Mouse (Mus musculus) limb, embryonic 11.5 days (tissue): ENCODE measurements around the gene Olfr1178. TPM values are rescaled to one million over a fixed set of nuclear protein-coding genes. Genes with fewer than 3 reads are reported as not detected.

ENCODE experiments used
- ATAC-seq: fragments of 200-750 bp; cut with Nextera tagmentation; 2 replicates; pipeline ENCODE4 v1.8.0; 2017; ENCODE audit warnings: low read depth; ENCODE audit not compliant: insufficient number of reproducible peaks, low FRiP score, low TSS enrichment
- DNase-seq: peaks from one replicate; pipeline ENCODE4 v3.0.0-alpha.2; 2015; ENCODE audit warnings: low spot score
- H3K27ac ChIP-seq: fragments of 300-500 bp; sonication (generic); replicated peaks from 2 replicates; pipeline ENCODE4 v1.5.1; 2014; ENCODE audit warnings: low read depth, mild to moderate bottlenecking, low read length
- H3K27me3 ChIP-seq: fragments of 300-500 bp; sonication (generic); 2 replicates; pipeline ENCODE4 v1.6.1; 2014; ENCODE audit warnings: mild to moderate bottlenecking, low read length, mixed read lengths; ENCODE audit not compliant: control insufficient read depth, insufficient read depth
- H3K36me3 ChIP-seq: fragments of 300-500 bp; sonication (generic); 2 replicates; pipeline ENCODE4 v1.6.1; 2014; ENCODE audit warnings: mild to moderate bottlenecking, low read length, moderate library complexity, mixed read lengths; ENCODE audit not compliant: control insufficient read depth, insufficient read depth
- H3K4me1 ChIP-seq: fragments of 300-500 bp; sonication (generic); 2 replicates; pipeline ENCODE4 v1.6.1; 2014; ENCODE audit warnings: low read length, mixed read lengths; ENCODE audit not compliant: control insufficient read depth, insufficient read depth
- H3K4me2 ChIP-seq: fragments of 300-500 bp; sonication (generic); 2 replicates; pipeline ENCODE4 v1.6.1; 2014; ENCODE audit warnings: low read depth, mild to moderate bottlenecking, moderate library complexity; ENCODE audit not compliant: severe bottlenecking
- H3K4me3 ChIP-seq: fragments of 300-500 bp; sonication (generic); 2 replicates; pipeline ENCODE4 v1.5.1; 2014; ENCODE audit warnings: low read depth, low read length
- H3K9ac ChIP-seq: fragments of 300-500 bp; sonication (generic); 2 replicates; pipeline ENCODE4 v1.6.1; 2014; ENCODE audit warnings: mild to moderate bottlenecking, low read length
- H3K9me3 ChIP-seq: fragments of 300-500 bp; sonication (generic); 2 replicates; pipeline ENCODE4 v1.6.1; 2016; ENCODE audit warnings: low read length; ENCODE audit not compliant: control insufficient read depth
- WGBS: fragments of 180-500 bp; shearing (Covaris S2); extraction: QIAGEN DNeasy Blood & Tissue Kit; methylation state at CpG from one replicate; pipeline ENCODE4 v1.1.7; 2014; 5-methylcytosine and 5-hydroxymethylcytosine counted together
- polyA plus RNA-seq: library from polyadenylated mRNA; unstranded; fragments of >200 nt; fragmentation: Nextera tagmentation; extraction: Ambion mirVana; gene quantifications from 2 replicates; pipeline ENCODE4 v1.2.1, GENCODE M21; 2014

Gene Olfr1178
- not detected in 2 replicates for polyA plus RNA-seq

DNA sequence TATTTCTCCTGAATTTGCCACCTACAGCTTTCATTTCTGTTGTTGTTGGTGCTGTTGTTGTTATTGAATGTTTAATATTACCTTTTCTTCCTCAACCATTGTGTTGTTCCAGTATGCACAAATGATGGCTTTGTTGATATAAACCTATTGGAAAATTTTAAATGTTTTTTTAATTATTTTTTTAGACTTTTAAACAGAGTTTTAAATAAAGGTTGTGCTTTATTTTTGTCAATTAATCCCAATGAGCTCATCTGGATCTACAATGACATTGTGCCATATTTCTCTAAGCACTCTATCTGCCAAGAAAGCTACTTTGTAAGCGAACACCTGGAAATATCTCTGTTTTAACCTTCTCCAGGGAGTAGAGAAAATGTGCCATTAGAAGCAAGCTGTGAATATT, at the start of gene Olfr1178:
TSS of gene Olfr1178 (plus strand) at position 301 of the 400 bp plus-strand sequence.
- 87% methylated on average over 1 of the region's 1 CpGs for WGBS
- no peak within 1 kb of the TSS for H3K4me3 ChIP-seq
- H3K9ac ChIP-seq = no peak within 1 kb of the TSS
- DNase-seq (no peak), ATAC-seq (no peak)
- no peaks in the 10 kb centered on the region for H3K9me3 ChIP-seq
- H3K27ac ChIP-seq = no peak within 1 kb of the TSS
- H3K4me2 ChIP-seq = no peak within 1 kb of the TSS
- H3K27me3 ChIP-seq = no peaks in the 10 kb centered on the region
- H3K4me1 ChIP-seq = no peaks in the 10 kb centered on the region
- H3K36me3 ChIP-seq = no peaks in the 10 kb centered on the region

DNA sequence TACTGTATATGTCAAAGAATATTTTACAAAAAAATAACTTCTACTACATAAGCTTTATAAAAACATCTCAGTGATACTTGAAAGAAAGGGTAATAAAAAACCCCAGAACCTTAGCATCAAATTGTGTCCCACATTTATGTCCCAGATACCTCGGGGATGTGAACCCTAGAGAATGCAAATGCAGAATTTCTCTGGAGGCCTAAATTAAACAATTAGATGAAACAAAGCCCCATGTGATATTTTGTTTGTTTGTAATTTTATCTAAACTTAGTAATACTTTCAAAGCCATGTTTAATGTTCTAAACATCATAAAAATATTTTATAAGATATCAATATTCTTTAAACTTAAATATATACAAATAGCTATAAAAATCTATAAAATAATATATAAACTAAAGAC, 40.5 kb upstream of the Olfr1178 start, which contains the start of gene Olfr1177-ps:
TSS of gene Olfr1177-ps (minus strand) at position 101 of the 400 bp plus-strand sequence.
- no peak for ATAC-seq
- no peak within 1 kb of the TSS for H3K4me2 ChIP-seq
- H3K27ac ChIP-seq = no peak within 1 kb of the TSS
- H3K4me3 ChIP-seq = no peak within 1 kb of the TSS
- H3K36me3 ChIP-seq = no peaks in the 10 kb centered on the region
- H3K9ac ChIP-seq = no peak within 1 kb of the TSS
- no peaks in the 10 kb centered on the region for H3K27me3 ChIP-seq
- H3K9me3 ChIP-seq = no peaks in the 10 kb centered on the region
- no peak for DNase-seq
- 81% methylated on average over 1 of the region's 1 CpGs for WGBS
- H3K4me1 ChIP-seq = no peaks in the 10 kb centered on the region

- 4% methylated on average over 2 of the region's 2 CpGs for WGBS
- ATAC-seq (no peak), DNase-seq (no peak)
Observed at GRCm38 (mm10) chr2:88356304-88356703, 30.6 kb upstream of the Olfr1178 start.

GRCm38 (mm10) chr2:88406353-88406752, 19.5 kb downstream of the Olfr1178 start, which contains the start of gene Olfr1179:
Gene Olfr1179, minus strand, starts transcription at chr2:88406453.
- Histone ChIP-seq H3K27me3 (no peaks in the 10 kb centered on the region), H3K4me1 (no peaks in the 10 kb centered on the region), H3K4me2 (no peak within 1 kb of the TSS), H3K4me3 (no peak within 1 kb of the TSS), H3K9me3 (no peaks in the 10 kb centered on the region), H3K9ac (no peak within 1 kb of the TSS), H3K36me3 (no peaks in the 10 kb centered on the region), H3K27ac (no peak within 1 kb of the TSS)
- ATAC-seq (no peak), DNase-seq (no peak)
- 82% methylated on average over 3 of the region's 3 CpGs for WGBS

More at GRCm38 (mm10) chr2:88356304-88356703, 30.6 kb upstream of the Olfr1178 start:
- Histone ChIP-seq H3K36me3 (no peaks in the 10 kb centered on the region), H3K27ac (no peak overlapping the region), H3K27me3 (no peaks in the 10 kb centered on the region), H3K9me3 (no peaks in the 10 kb centered on the region), H3K4me3 (no peak overlapping the region), H3K9ac (no peak overlapping the region), H3K4me1 (no peaks in the 10 kb centered on the region), H3K4me2 (no peak overlapping the region)

- ATAC-seq (no peak), DNase-seq (no peak)
- no peak within 1 kb of the TSS for H3K9ac ChIP-seq
- H3K4me2 ChIP-seq = no peak within 1 kb of the TSS
- WGBS = 79% methylated on average over 2 of the region's 2 CpGs
- no peaks in the 10 kb centered on the region for H3K36me3 ChIP-seq
- H3K27ac ChIP-seq = no peak within 1 kb of the TSS
- H3K9me3 ChIP-seq = no peaks in the 10 kb centered on the region
- no peak within 1 kb of the TSS for H3K4me3 ChIP-seq
- H3K4me1 ChIP-seq = no peaks in the 10 kb centered on the region
- H3K27me3 ChIP-seq = no peaks in the 10 kb centered on the region
Observed at GRCm38 (mm10) chr2:88419051-88419450, 32.2 kb downstream of the Olfr1178 start, which contains the start of gene Olfr1180. Gene Olfr1180, minus strand, starts transcription at chr2:88419151.

DNA sequence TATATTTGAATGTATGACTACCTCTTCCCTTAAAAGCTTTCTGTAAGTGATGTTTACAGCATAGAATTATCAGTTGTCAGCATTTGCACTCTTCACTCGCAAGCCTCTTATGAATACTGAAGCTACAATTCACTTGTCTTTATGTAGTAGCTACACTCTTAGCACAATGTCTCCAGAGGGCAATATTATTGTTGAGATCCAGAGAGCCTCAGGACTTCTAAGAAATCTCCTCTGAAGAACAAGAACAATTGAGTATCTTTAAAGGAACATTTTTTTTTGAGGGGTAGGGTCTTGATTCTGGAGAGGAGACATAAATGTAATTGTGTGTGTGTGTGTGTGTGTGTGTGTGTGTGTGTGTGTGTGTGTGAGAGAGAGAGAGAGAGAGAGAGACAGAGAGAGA, 39.2 kb downstream of the Olfr1178 start, which contains the start of gene Olfr1181:
TSS of gene Olfr1181 (minus strand) at position 101 of the 400 bp plus-strand sequence.
- no peaks in the 10 kb centered on the region for H3K36me3 ChIP-seq
- H3K4me1 ChIP-seq = no peaks in the 10 kb centered on the region
- no peak within 1 kb of the TSS for H3K4me2 ChIP-seq
- no peak within 1 kb of the TSS for H3K9ac ChIP-seq
- H3K27ac ChIP-seq = no peak within 1 kb of the TSS
- no peak for DNase-seq
- H3K4me3 ChIP-seq = no peak within 1 kb of the TSS
- no peak for ATAC-seq
- no peaks in the 10 kb centered on the region for H3K27me3 ChIP-seq
- H3K9me3 ChIP-seq = no peaks in the 10 kb centered on the region
- WGBS = 91% methylated on average over 1 of the region's 1 CpGs

- Histone ChIP-seq H3K4me1 (no peaks in the 10 kb centered on the region), H3K27me3 (no peaks in the 10 kb centered on the region), H3K4me2 (no peak within 1 kb of the TSS), H3K36me3 (no peaks in the 10 kb centered on the region), H3K27ac (no peak within 1 kb of the TSS), H3K9me3 (no peaks in the 10 kb centered on the region), H3K4me3 (no peak within 1 kb of the TSS), H3K9ac (no peak within 1 kb of the TSS)
- ATAC-seq (no peak), DNase-seq (no peak)
- 89% methylated on average over 1 of the region's 1 CpGs for WGBS
Observed at GRCm38 (mm10) chr2:88449031-88449430, 62.2 kb downstream of the Olfr1178 start, which contains the start of gene Gm13757. Gene Gm13757, minus strand, starts transcription at chr2:88449131.
